Comparison of ENCODE assay signal across 10 mouse cellular contexts in the genomic region with DNA sequence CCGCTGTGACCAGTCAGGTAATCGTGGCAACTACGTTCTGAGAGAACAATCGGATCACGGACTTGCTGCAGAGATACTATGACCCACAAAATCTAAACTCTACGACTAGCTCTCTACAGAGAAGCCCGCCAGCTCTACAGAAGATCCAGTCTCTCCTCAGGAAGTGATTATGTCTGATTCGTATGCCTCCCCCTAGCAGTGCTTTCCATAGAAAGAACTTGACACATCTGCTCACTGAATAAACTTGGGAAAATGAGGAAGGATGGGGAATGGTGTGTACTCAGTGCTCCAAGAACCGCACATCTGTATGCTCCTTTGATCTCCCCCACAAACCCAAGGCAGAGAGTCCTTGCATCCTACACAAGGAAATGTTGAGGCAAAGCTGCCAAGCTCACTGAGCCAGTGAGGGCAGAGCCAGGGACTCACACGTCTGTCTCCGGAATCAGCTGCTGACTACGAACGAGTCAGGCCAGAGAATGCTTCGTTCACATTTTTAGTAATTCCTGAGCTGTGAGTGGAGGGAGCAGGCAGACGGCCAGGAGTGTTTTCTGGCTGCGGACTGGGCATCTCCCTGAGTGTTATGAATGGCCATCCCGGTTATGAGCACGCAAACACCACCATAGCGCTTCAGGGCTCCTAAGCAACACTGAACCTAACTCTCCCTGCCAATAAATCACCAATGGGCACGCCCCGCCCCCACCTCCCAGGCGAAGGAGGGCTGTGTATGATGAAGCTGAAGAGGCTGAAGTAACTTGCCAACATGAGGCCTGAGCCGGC. TPM values are rescaled to one million over a fixed set of nuclear protein-coding genes. Genes with fewer than 3 reads are reported as not detected.
DNase-seq lines count a peak whose midpoint lies in the region; ATAC-seq and TF ChIP-seq lines count a peak whose summit lies in the region.
"Had no signal": no experiment of that assay in that cellular context is flagged by ENCODE, and none has a peak within 500 bp of the region (broad histone marks: within the 10 kb centered on the region; RNA-seq: fewer than 3 reads in every experiment).

No protein-coding gene starts in this region.

- H3K36me3 ChIP-seq in forebrain, postnatal 0 days (ENCODE audit: insufficient read depth): no peaks in the 10 kb centered on the region
- H3K36me3 ChIP-seq in forebrain, embryonic 13.5 days (ENCODE audit: poor library complexity, severe bottlenecking): no peaks in the 10 kb centered on the region
- no peaks in the 10 kb centered on the region for H3K36me3 ChIP-seq in testis, adult 2 months (ENCODE audit: control insufficient read depth, insufficient read depth, low read length)
- H3K36me3 ChIP-seq in heart, embryonic 13.5 days: peaks cover 7% of the 10 kb centered on the region; the same call in 1 of the 2 replicates
- H3K36me3 ChIP-seq in lung, embryonic 14.5 days (ENCODE audit: insufficient read depth): 0 out of 2 replicates have a peak, but pooled peaks cover 2% of the 10 kb centered on the region

- H3K9me3 ChIP-seq in forebrain, postnatal 0 days (ENCODE audit: low read length): no peaks in the 10 kb centered on the region
- no peaks in the 10 kb centered on the region for H3K9me3 ChIP-seq in forebrain, embryonic 13.5 days (replicated peaks)
- no peaks in the 10 kb centered on the region for H3K9me3 ChIP-seq in heart, embryonic 13.5 days
- no peaks in the 10 kb centered on the region for H3K9me3 ChIP-seq in lung, embryonic 14.5 days (ENCODE audit: low read depth, low read length)

- ATAC-seq in forebrain, postnatal 0 days: peak; percentile 44
- ATAC-seq in forebrain, embryonic 13.5 days: no peak; the same call in 1 of the 2 replicates
- peak; percentile 25; the same call in 1 of the 2 replicates for ATAC-seq in heart, embryonic 13.5 days (ENCODE audit: extremely low read depth, insufficient number of reproducible peaks, low FRiP score, low TSS enrichment)
- peak; percentile 66; the same call in 1 of the 2 replicates for ATAC-seq in lung, embryonic 14.5 days (ENCODE audit: insufficient read depth)

- no peaks in the 10 kb centered on the region for H3K27me3 ChIP-seq in forebrain, postnatal 0 days (ENCODE audit: insufficient read depth, low read length)
- no peaks in the 10 kb centered on the region for H3K27me3 ChIP-seq in forebrain, embryonic 13.5 days
- no peaks in the 10 kb centered on the region for H3K27me3 ChIP-seq in testis, adult 2 months (ENCODE audit: control insufficient read depth, insufficient read depth, low read length)
- no peaks in the 10 kb centered on the region for H3K27me3 ChIP-seq in heart, embryonic 13.5 days (replicated peaks)
- H3K27me3 ChIP-seq in lung, embryonic 14.5 days (ENCODE audit: insufficient read depth, low read length): no peaks in the 10 kb centered on the region
- H3K27me3 ChIP-seq: CH12.LX had no signal

- no peak for TF ChIP-seq CTCF in forebrain, postnatal 0 days (IDR thresholded peaks at IDR 0.05; ENCODE audit: low read depth)
- TF ChIP-seq CTCF in testis, adult 2 months (IDR thresholded peaks at IDR 0.05; ENCODE audit: control insufficient read depth, insufficient read depth, insufficient replicate concordance, low read depth, low read length): no peak
- no peak for TF ChIP-seq CTCF in lung, embryonic 14.5 days (IDR thresholded peaks at IDR 0.05; ENCODE audit: low read depth)

- DNase-seq in forebrain, postnatal 0 days: peak; percentile 34
- DNase-seq in testis, postnatal 14 days (ENCODE audit: low spot score): no peak
- DNase-seq in lung, embryonic 14.5 days: peak; percentile 77
- DNase-seq in thymus, postnatal 0 days (ENCODE audit: low spot score): no peak
- DNase-seq in thymus, postnatal 14 days: no peak

- H3K4me2 ChIP-seq in forebrain, postnatal 0 days (ENCODE audit: low read depth): no peak overlapping the region
- H3K4me2 ChIP-seq in forebrain, embryonic 13.5 days: no peak overlapping the region
- H3K4me2 ChIP-seq in heart, embryonic 13.5 days: peak overlapping the region; percentile 5; the same call in 1 of the 2 replicates
- peak overlapping the region; percentile 27; the same call in 1 of the 2 replicates for H3K4me2 ChIP-seq in lung, embryonic 14.5 days

- H3K27ac ChIP-seq in forebrain, postnatal 0 days (ENCODE audit: low read depth, low read length): peak overlapping the region; percentile 3; the same call in 1 of the 2 replicates
- H3K27ac ChIP-seq in forebrain, embryonic 13.5 days: no peak overlapping the region
- 0 out of 2 replicates have a peak overlapping the region, but pooled peaks have one; percentile 14 for H3K27ac ChIP-seq in testis, adult 2 months (ENCODE audit: control insufficient read depth, insufficient read depth, low read depth, low read length)
- peak overlapping the region; percentile 45 for H3K27ac ChIP-seq in heart, embryonic 13.5 days (replicated peaks)
- H3K27ac ChIP-seq in lung, embryonic 14.5 days (ENCODE audit: low read depth): 0 out of 2 replicates have a peak overlapping the region, but pooled peaks have one; percentile 16
- H3K27ac ChIP-seq: macrophage had no signal

- H3K4me3 ChIP-seq in forebrain, postnatal 0 days (ENCODE audit: low read depth, low read length): no peak overlapping the region
- H3K4me3 ChIP-seq in forebrain, embryonic 13.5 days: no peak overlapping the region
- no peak overlapping the region for H3K4me3 ChIP-seq in testis, adult 2 months (ENCODE audit: control insufficient read depth, low read depth, low read length)
- H3K4me3 ChIP-seq in heart, embryonic 13.5 days: no peak overlapping the region
- no peak overlapping the region for H3K4me3 ChIP-seq in lung, embryonic 14.5 days (ENCODE audit: low read depth, low read length)

- TF ChIP-seq POLR2A in testis, adult 2 months (IDR thresholded peaks at IDR 0.05; ENCODE audit: control insufficient read depth, low read depth, low read length): no peak

- H3K9ac ChIP-seq in forebrain, postnatal 0 days: no peak overlapping the region
- H3K9ac ChIP-seq in forebrain, embryonic 13.5 days: no peak overlapping the region
- H3K9ac ChIP-seq in heart, embryonic 13.5 days: peak overlapping the region; percentile 16; the same call in 1 of the 2 replicates
- H3K9ac ChIP-seq in lung, embryonic 14.5 days: no peak overlapping the region

- H3K4me1 ChIP-seq in forebrain, postnatal 0 days (ENCODE audit: insufficient read depth): peaks cover 12% of the 10 kb centered on the region; the same call in 1 of the 2 replicates
- peaks cover 14% of the 10 kb centered on the region; the same call in 1 of the 2 replicates for H3K4me1 ChIP-seq in forebrain, embryonic 13.5 days
- peaks cover 8% of the 10 kb centered on the region for H3K4me1 ChIP-seq in testis, adult 2 months (ENCODE audit: control insufficient read depth, insufficient read depth, low read length)
- H3K4me1 ChIP-seq in heart, embryonic 13.5 days: peaks cover 58% of the 10 kb centered on the region
- H3K4me1 ChIP-seq in lung, embryonic 14.5 days (ENCODE audit: insufficient read depth): peaks cover 11% of the 10 kb centered on the region

- WGBS in forebrain, postnatal 0 days: 70% methylated on average over 23 of the region's 23 CpGs
- 91% methylated on average over 23 of the region's 23 CpGs for WGBS in forebrain, embryonic 13.5 days
- WGBS in heart, embryonic 13.5 days: 70% methylated on average over 23 of the region's 23 CpGs
- 66% methylated on average over 23 of the region's 23 CpGs for WGBS in lung, embryonic 14.5 days

RNA-seq across cellular contexts. Expression of gene Usp46, which starts 16.6 kb away (rescaled TPM):
- total RNA-seq in forebrain, postnatal 0 days (2014; rRNA removed): 62.0 and 65.9 TPM in 2 replicates
- polyA plus RNA-seq in forebrain, postnatal 0 days (2015; fragmentation: Nextera tagmentation; extraction: Ambion mirVana): 34.5 and 37.6 TPM in 2 replicates
- polyA plus RNA-seq in forebrain, embryonic 13.5 days (2015; fragmentation: Nextera tagmentation; extraction: Ambion mirVana): 24.8 and 25.9 TPM in 2 replicates
- 20.4 and 24.7 TPM in 2 replicates for polyA plus RNA-seq in testis, adult 2 months (2012; rRNA removed)
- polyA plus RNA-seq in heart, embryonic 13.5 days (2015; fragmentation: Nextera tagmentation; extraction: Ambion mirVana): 23.8 and 26.0 TPM in 2 replicates
- 46.8 and 48.6 TPM in 2 replicates for polyA plus RNA-seq in lung, embryonic 14.5 days (2014; fragmentation: Nextera tagmentation; extraction: Ambion mirVana)
- polyA plus RNA-seq in thymus, postnatal 0 days (2015; fragmentation: Nextera tagmentation; extraction: Ambion mirVana): 3.9 and 4.5 TPM in 2 replicates

Comparison
In these comparisons a context has a peak if more than half of its experiments do, and no peak if none do; other contexts are left out.
1. DNase-seq: peak in forebrain, postnatal 0 days (single experiment) and lung, embryonic 14.5 days (single experiment); none in testis, postnatal 14 days (single experiment), thymus, postnatal 0 days (single experiment) and thymus, postnatal 14 days (single experiment).
2. H3K4me2 ChIP-seq: peak in heart, embryonic 13.5 days (single experiment) and lung, embryonic 14.5 days (single experiment); none in forebrain, postnatal 0 days (single experiment) and forebrain, embryonic 13.5 days (single experiment).